Mouse (Mus musculus) liver, embryonic 14.5 days (tissue): ENCODE measurements around the gene Nfe2l1. TPM values are rescaled to one million over a fixed set of nuclear protein-coding genes. Genes with fewer than 3 reads are reported as not detected.

Source experiments
- ATAC-seq: fragments of 200-750 bp; cut with Nextera tagmentation; 2 replicates; pipeline ENCODE4 v1.8.0; 2017; ENCODE audit warnings: moderate number of reproducible peaks, mild to moderate bottlenecking, moderate library complexity; ENCODE audit not compliant: insufficient read depth
- DNase-seq, 3 experiments: peaks; one replicate each; pipeline ENCODE4 v3.0.0-alpha.2; 2012 to 2013; ENCODE audit warnings: low read depth in 3 of 3, low spot score in 3 of 3
- H3K27ac ChIP-seq: fragments of 300-500 bp; sonication (generic); 2 replicates; pipeline ENCODE4 v1.5.1; 2014; ENCODE audit warnings: moderate library complexity, mild to moderate bottlenecking, control low read depth, inconsistent platforms
- H3K27me3 ChIP-seq: fragments of 300-500 bp; sonication (generic); 2 replicates; pipeline ENCODE4 v1.6.1; 2014; ENCODE audit warnings: mild to moderate bottlenecking, low read length, moderate library complexity; ENCODE audit not compliant: control insufficient read depth, insufficient read depth
- H3K36me3 ChIP-seq: fragments of 300-500 bp; sonication (generic); replicated peaks from 2 replicates; pipeline ENCODE4 v1.6.1; 2014; ENCODE audit warnings: low read depth; ENCODE audit not compliant: control insufficient read depth, insufficient read depth
- H3K4me1 ChIP-seq, 2 experiments: fragments of 200-500 bp in 1 of 2; fragments of 300-500 bp in 1 of 2; sonication (generic) in 1 of 2; replicated peaks; 2 replicates each; pipeline ENCODE4 v1.6.1; 2012 to 2014; ENCODE audit warnings: antibody characterized with exemption in 1 of 2, inconsistent platforms in 1 of 2, low read length in 1 of 2; ENCODE audit not compliant: control insufficient read depth in 2 of 2, insufficient read depth in 2 of 2
- H3K4me2 ChIP-seq: fragments of 300-500 bp; sonication (generic); 2 replicates; pipeline ENCODE4 v1.6.1; 2014; ENCODE audit warnings: low read depth, mild to moderate bottlenecking, control low read depth, moderate library complexity
- H3K4me3 ChIP-seq, 2 experiments: fragments of 200-500 bp in 1 of 2; fragments of 300-500 bp in 1 of 2; sonication (generic) in 1 of 2; 2 replicates each; pipeline ENCODE4 v1.5.1; 2012 to 2014; ENCODE audit warnings: low read depth in 2 of 2, low read length in 2 of 2, mild to moderate bottlenecking in 2 of 2, control low read depth in 1 of 2, inconsistent platforms in 1 of 2, moderate library complexity in 1 of 2; ENCODE audit not compliant: insufficient read depth in 1 of 2
- H3K9ac ChIP-seq: fragments of 300-500 bp; sonication (generic); replicated peaks from 2 replicates; pipeline ENCODE4 v1.6.1; 2014; ENCODE audit warnings: mild to moderate bottlenecking, control low read depth, moderate library complexity
- H3K9me3 ChIP-seq: fragments of 300-500 bp; sonication (generic); 2 replicates; pipeline ENCODE4 v1.6.1; 2016; ENCODE audit warnings: low read length, mixed read lengths; ENCODE audit not compliant: control insufficient read depth
- CTCF ChIP-seq: IDR thresholded peaks from 2 replicates; pipeline ENCODE4 v1.5.1; 2016; ENCODE audit warnings: antibody characterized with exemption, low read depth, control low read depth
- EP300 ChIP-seq: IDR thresholded peaks from 2 replicates; pipeline ENCODE4 v1.6.1; 2016; ENCODE audit warnings: antibody characterized with exemption, low read depth
- WGBS: fragments of 180-500 bp; shearing (Covaris S2); extraction: QIAGEN DNeasy Blood & Tissue Kit; methylation state at CpG from one replicate; pipeline ENCODE4 v1.1.7; 2014; ENCODE audit not compliant: insufficient replicate concordance; 5-methylcytosine and 5-hydroxymethylcytosine counted together
- polyA plus RNA-seq, 2 experiments: library from polyadenylated mRNA; depleted of rRNA in 1 of 2; stranded (reverse) in 1 of 2; unstranded in 1 of 2; fragments of >200 nt; fragmentation: Nextera tagmentation in 1 of 2; extraction: Ambion mirVana in 1 of 2; gene quantifications; 2 replicates each; pipeline versions ENCODE4 v1.2.1 to v1.2.3; 2012 to 2014

Nfe2l1 gene
- polyA plus RNA-seq, 2 experiments: 9.6 to 15.2 TPM

GRCm38 (mm10) chr11:96796081-96796480 is 33.7 kb downstream of the Nfe2l1 start:
- peaks cover 0 to under 1% of the 10 kb centered on the region in 2 experiments; a peak in 1 of 4 replicates for H3K4me1 ChIP-seq
- H3K27ac ChIP-seq: no peak overlapping the region
- H3K4me2 ChIP-seq: no peak overlapping the region
- no peaks in the 10 kb centered on the region for H3K9me3 ChIP-seq
- no peak overlapping the region for H3K9ac ChIP-seq
- ATAC-seq: no peak
- H3K4me3 ChIP-seq: no peak overlapping the region
- peaks cover 12% of the 10 kb centered on the region for H3K36me3 ChIP-seq
- WGBS: 88% methylated on average over 2 of the region's 2 CpGs
- DNase-seq: no peak
- no peaks in the 10 kb centered on the region for H3K27me3 ChIP-seq
- TF ChIP-seq EP300 (no peak), CTCF (no peak)

- Histone ChIP-seq H3K9ac (no peak overlapping the region), H3K9me3 (no peaks in the 10 kb centered on the region), H3K4me1 (peaks cover 3 to 5% of the 10 kb centered on the region in 2 experiments; a peak in 3 of 4 replicates), H3K4me2 (no peak overlapping the region), H3K27ac (no peak overlapping the region), H3K27me3 (no peaks in the 10 kb centered on the region), H3K36me3 (peaks cover 7% of the 10 kb centered on the region), H3K4me3 (no peak overlapping the region)
- DNase-seq (no peak), ATAC-seq (no peak)
- TF ChIP-seq CTCF (no peak), EP300 (no peak)
- WGBS: 77% methylated on average over 13 of the region's 13 CpGs
These were observed 34.3 kb downstream of the Nfe2l1 start for GRCm38 (mm10) chr11:96795491-96795890.

GRCm38 (mm10) chr11:96790681-96791080 is 39.1 kb downstream of the Nfe2l1 start:
- peaks cover 3% of the 10 kb centered on the region; the same call in 1 of the 2 replicates for H3K36me3 ChIP-seq
- 0 out of 2 replicates have a peak overlapping the region, but pooled peaks have one; percentile 15 for H3K9ac ChIP-seq
- H3K27ac ChIP-seq: no peak overlapping the region
- H3K27me3 ChIP-seq: no peaks in the 10 kb centered on the region
- H3K4me2 ChIP-seq: peak overlapping the region; percentile 79
- 19% methylated on average over 1 of the region's 1 CpGs for WGBS
- H3K4me3 ChIP-seq: peak overlapping the region; percentile 17 to 95; a peak in 3 of 4 replicates
- no peaks in the 10 kb centered on the region for H3K9me3 ChIP-seq
- DNase-seq: no peak
- ATAC-seq: no peak
- H3K4me1 ChIP-seq: peaks cover 5 to 9% of the 10 kb centered on the region in 2 experiments
- TF ChIP-seq EP300: no peak
- TF ChIP-seq CTCF: no peak

- Histone ChIP-seq H3K9ac (peak overlapping the region; percentile 94), H3K36me3 (peaks cover 3% of the 10 kb centered on the region; the same call in 1 of the 2 replicates), H3K4me2 (peak overlapping the region; percentile 79), H3K27me3 (no peaks in the 10 kb centered on the region), H3K4me3 (peak overlapping the region; percentile 77 to 95), H3K27ac (peak overlapping the region; percentile 3; the same call in 1 of the 2 replicates), H3K4me1 (peaks cover 5 to 9% of the 10 kb centered on the region in 2 experiments), H3K9me3 (no peaks in the 10 kb centered on the region)
- no peak for ATAC-seq
- no peak for DNase-seq
- WGBS: 8% methylated on average over 5 of the region's 5 CpGs
- TF ChIP-seq EP300: no peak
- peak; percentile 40 for TF ChIP-seq CTCF
These were observed 39.8 kb downstream of the Nfe2l1 start for GRCm38 (mm10) chr11:96789990-96790389.

GRCm38 (mm10) chr11:96788871-96789795 is 40.6 kb downstream of the Nfe2l1 start, which contains the start of gene Cbx1:
Gene Cbx1, plus strand, starts transcription at chr11:96789127.
- Histone ChIP-seq H3K4me1 (peaks cover 5 to 9% of the 10 kb centered on the region in 2 experiments), H3K4me2 (peak within 1 kb of the TSS; percentile 79), H3K36me3 (peaks cover 3% of the 10 kb centered on the region; the same call in 1 of the 2 replicates), H3K9ac (peak within 1 kb of the TSS; percentile 94), H3K9me3 (no peaks in the 10 kb centered on the region), H3K27me3 (no peaks in the 10 kb centered on the region), H3K27ac (peak within 1 kb of the TSS; percentile 86), H3K4me3 (peak within 1 kb of the TSS; percentile 77 to 95)
- peak; percentile 98 for ATAC-seq
- 1% methylated on average over 93 of the region's 93 CpGs for WGBS
- no peak for TF ChIP-seq EP300
- TF ChIP-seq CTCF: no peak
- peak; percentile 77 to 79 (median 78) for DNase-seq
